ENCODE assay signal across 8 mouse cellular contexts in the genomic region with DNA sequence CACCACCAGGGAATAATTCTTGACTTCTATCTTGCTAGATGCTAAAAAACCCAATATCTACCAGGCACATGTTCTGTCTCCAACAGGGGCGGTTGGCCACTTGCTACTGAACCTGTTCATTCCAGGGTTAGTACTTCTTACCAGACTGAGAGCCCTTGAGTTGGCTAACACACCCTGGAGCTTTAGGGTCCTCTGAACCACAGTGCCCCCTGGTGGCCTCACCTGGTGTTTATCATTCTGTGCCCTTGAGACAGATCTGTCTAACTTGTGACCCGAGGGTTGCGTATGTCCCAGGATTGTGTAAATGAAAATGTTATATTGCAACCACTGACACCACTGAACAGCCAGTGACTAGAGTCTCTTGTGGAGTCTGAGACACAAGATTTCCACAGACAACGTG. TPM values are rescaled to one million over a fixed set of nuclear protein-coding genes. Genes with fewer than 3 reads are reported as not detected.
A peak's percentile ranks its signal among the peaks of the same experiment; 100 is the strongest.
DNase-seq lines count a peak whose midpoint lies in the region; ATAC-seq and TF ChIP-seq lines count a peak whose summit lies in the region.

No protein-coding gene starts in this region.

- no peak overlapping the region for H3K4me3 ChIP-seq in lung, embryonic 14.5 days (ENCODE audit: low read depth, low read length)

- no peak overlapping the region for H3K27ac ChIP-seq in lung, embryonic 14.5 days (ENCODE audit: low read depth)

- ATAC-seq in lung, embryonic 14.5 days (ENCODE audit: insufficient read depth), result no peak
- no peak for ATAC-seq in erythroid progenitor cell, adult 5-6 weeks (replicated peaks; ENCODE audit: low FRiP score, poor library complexity, severe bottlenecking)

- no peaks in the 10 kb centered on the region for H3K36me3 ChIP-seq in lung, embryonic 14.5 days (ENCODE audit: insufficient read depth)

- 55% methylated on average over 4 of the region's 4 CpGs for WGBS in lung, embryonic 14.5 days

- H3K9me3 ChIP-seq in lung, embryonic 14.5 days (ENCODE audit: low read depth, low read length), result no peaks in the 10 kb centered on the region

- no peak overlapping the region for H3K4me2 ChIP-seq in lung, embryonic 14.5 days

- no peak overlapping the region for H3K9ac ChIP-seq in lung, embryonic 14.5 days

- peak; percentile 30 for DNase-seq in urinary bladder, postnatal 10 days (ENCODE audit: low spot score)
- DNase-seq in urinary bladder, adult 2 months (ENCODE audit: low spot score), result no peak
- DNase-seq in c-Kit-negative CD71-positive TER-119-positive erythroid progenitor cells, embryonic 14.5 days (ENCODE audit: low read depth, low spot score), result peak; percentile 13
- DNase-seq in frontal cortex, postnatal 14 days (ENCODE audit: low spot score in 2 of 2), result peak; percentile 50 to 75
- peak; percentile 83 for DNase-seq in kidney, postnatal 4 days
- DNase-seq in lung, embryonic 14.5 days, result peak; percentile 81
- DNase-seq in right cerebral cortex, postnatal 36 days (ENCODE audit: low spot score in 2 of 2), result peak; percentile 36 to 44

- no peaks in the 10 kb centered on the region for H3K27me3 ChIP-seq in lung, embryonic 14.5 days (ENCODE audit: insufficient read depth, low read length)

- no peaks in the 10 kb centered on the region for H3K4me1 ChIP-seq in lung, embryonic 14.5 days (ENCODE audit: insufficient read depth)

- peak; percentile 77 for TF ChIP-seq CTCF in lung, embryonic 14.5 days (IDR thresholded peaks at IDR 0.05; ENCODE audit: low read depth)

RNA-seq across cellular contexts. Expression of a gene that starts 41.1 kb away (rescaled TPM):
- polyA plus RNA-seq in urinary bladder, adult 2 months (2012; rRNA removed), result 4.1 and 5.0 TPM in 2 replicates
- polyA plus RNA-seq in lung, embryonic 14.5 days (2014; fragmentation: Nextera tagmentation; extraction: Ambion mirVana), result 6.0 and 6.6 TPM in 2 replicates
- 31.9 and 33.9 TPM in 2 replicates for total RNA-seq in erythroid progenitor cell, adult 5-6 weeks (2015; ENCODE audit: low replicate concordance)
- 24.4 and 25.9 TPM in 2 replicates for total RNA-seq in erythroid progenitor cell, adult 5-6 weeks (2017; ENCODE audit: low replicate concordance)
